Mouse (Mus musculus): ENCODE measurements around the gene Lrmda.

DNA sequence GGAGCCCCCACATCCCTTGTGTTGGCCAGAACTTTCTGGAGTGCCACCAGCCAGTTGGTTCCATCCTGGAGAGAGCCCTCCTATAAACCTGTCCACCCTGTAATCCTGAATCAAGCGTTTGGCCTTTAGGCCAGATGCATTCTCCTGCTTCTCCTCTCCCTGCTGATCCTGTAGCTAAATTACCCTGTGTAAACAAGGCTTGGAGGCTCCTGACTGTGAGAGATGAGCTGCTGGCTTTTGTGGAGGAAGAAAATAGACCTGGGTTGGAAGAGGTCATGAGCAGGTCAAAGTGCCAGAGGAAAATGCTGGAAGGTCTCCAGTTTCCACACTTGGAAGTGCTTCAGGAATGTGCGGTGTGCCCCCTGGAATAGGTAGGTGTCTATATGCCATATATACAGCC lies 135.5 kb downstream of the Lrmda start:
- TF ChIP-seq POLR2A (IDR thresholded peaks at IDR 0.05; ENCODE audit: control insufficient read depth, extremely low read depth, insufficient read depth, low read length, poor library complexity), result no peak
- no peak for TF ChIP-seq CTCF (IDR thresholded peaks at IDR 0.05; ENCODE audit: borderline replicate concordance, control insufficient read depth, extremely low read depth, insufficient read depth, low read length, poor library complexity)
